Mouse (Mus musculus) thymus, postnatal 36 days (tissue): ENCODE measurements around the gene Ier5.

Experiments used
- DNase-seq, 2 experiments: peaks; one replicate each; pipeline ENCODE4 v3.0.0; 2022; ENCODE audit warnings: mixed read lengths in 2 of 2

Gene Ier5

GRCm38 (mm10) chr1:155075856-155076255, 23.6 kb downstream of the Ier5 start:
- no peak for DNase-seq

- no peak for DNase-seq
Observed at GRCm38 (mm10) chr1:155074856-155075255, 24.6 kb downstream of the Ier5 start.

- DNase-seq: no peak
Observed at GRCm38 (mm10) chr1:155073905-155074304, 25.5 kb downstream of the Ier5 start.

GRCm38 (mm10) chr1:155073133-155073532, 26.3 kb downstream of the Ier5 start:
- DNase-seq: no peak

GRCm38 (mm10) chr1:155071287-155071876, 28.1 kb downstream of the Ier5 start:
- DNase-seq: no peak

GRCm38 (mm10) chr1:155070561-155071286, 28.7 kb downstream of the Ier5 start:
- no peak for DNase-seq

- DNase-seq: no peak
Observed at GRCm38 (mm10) chr1:155069696-155070095, 29.7 kb downstream of the Ier5 start.

GRCm38 (mm10) chr1:155066196-155066595, 33.2 kb downstream of the Ier5 start:
- DNase-seq: no peak

- DNase-seq: no peak
Observed at GRCm38 (mm10) chr1:155065068-155065701, 34.3 kb downstream of the Ier5 start.

GRCm38 (mm10) chr1:155064649-155065048, 34.8 kb downstream of the Ier5 start:
- DNase-seq: no peak

- no peak for DNase-seq
Observed at GRCm38 (mm10) chr1:155064111-155064510, 35.3 kb downstream of the Ier5 start.

- DNase-seq: no peak
Observed at GRCm38 (mm10) chr1:155062963-155063362, 36.5 kb downstream of the Ier5 start.

GRCm38 (mm10) chr1:155062057-155062456, 37.4 kb downstream of the Ier5 start:
- DNase-seq: no peak

GRCm38 (mm10) chr1:155060832-155061801, 38.3 kb downstream of the Ier5 start:
- no peak for DNase-seq

GRCm38 (mm10) chr1:155060261-155060660, 39.2 kb downstream of the Ier5 start:
- no peak for DNase-seq

GRCm38 (mm10) chr1:155059505-155059904, 39.9 kb downstream of the Ier5 start:
- DNase-seq: peak; percentile 70 to 79

- DNase-seq: no peak
Observed at GRCm38 (mm10) chr1:155058099-155059012, 41.1 kb downstream of the Ier5 start.

GRCm38 (mm10) chr1:155056166-155056565, 43.3 kb downstream of the Ier5 start:
- DNase-seq: no peak

- DNase-seq: no peak
Observed at GRCm38 (mm10) chr1:155055041-155055440, 44.4 kb downstream of the Ier5 start.

GRCm38 (mm10) chr1:155054366-155054965, 45.0 kb downstream of the Ier5 start:
- no peak for DNase-seq

GRCm38 (mm10) chr1:155053296-155053695, 46.1 kb downstream of the Ier5 start:
- DNase-seq: no peak
